Mouse (Mus musculus) forebrain, embryonic 15.5 days (tissue): ENCODE results near the gene Dlk2. TPM values are rescaled to one million over a fixed set of nuclear protein-coding genes. Genes with fewer than 3 reads are reported as not detected.
A peak's percentile ranks its signal among the peaks of the same experiment; 100 is the strongest.

Source experiments
- ATAC-seq: fragments of 200-750 bp; cut with Nextera tagmentation; replicated peaks from 2 replicates; pipeline ENCODE4 v1.8.0; 2017; ENCODE audit warnings: mild to moderate bottlenecking, moderate TSS enrichment, moderate library complexity
- H3K27ac ChIP-seq: fragments of 300-500 bp; sonication (generic); replicated peaks from 2 replicates; pipeline ENCODE4 v1.5.1; 2015; ENCODE audit warnings: mild to moderate bottlenecking, inconsistent platforms
- H3K27me3 ChIP-seq: fragments of 300-500 bp; sonication (generic); 2 replicates; pipeline ENCODE4 v1.6.1; 2015; ENCODE audit warnings: inconsistent platforms
- H3K36me3 ChIP-seq: fragments of 300-500 bp; sonication (generic); 2 replicates; pipeline ENCODE4 v1.6.1; 2015; ENCODE audit warnings: mild to moderate bottlenecking, inconsistent platforms
- H3K4me1 ChIP-seq: fragments of 300-500 bp; sonication (generic); 2 replicates; pipeline ENCODE4 v1.6.1; 2015; ENCODE audit warnings: inconsistent platforms
- H3K4me2 ChIP-seq: fragments of 300-500 bp; sonication (generic); replicated peaks from 2 replicates; pipeline ENCODE4 v1.6.1; 2015; ENCODE audit warnings: mild to moderate bottlenecking, inconsistent platforms
- H3K4me3 ChIP-seq: fragments of 300-500 bp; sonication (generic); 2 replicates; pipeline ENCODE4 v1.5.1; 2015; ENCODE audit warnings: mild to moderate bottlenecking, inconsistent platforms
- H3K9ac ChIP-seq: fragments of 300-500 bp; sonication (generic); replicated peaks from 2 replicates; pipeline ENCODE4 v1.6.1; 2015; ENCODE audit warnings: mild to moderate bottlenecking, inconsistent platforms
- H3K9me3 ChIP-seq: fragments of 300-500 bp; sonication (generic); 2 replicates; pipeline ENCODE4 v1.6.1; 2016; ENCODE audit warnings: inconsistent platforms
- WGBS: fragments of 180-500 bp; shearing (Covaris S2); methylation state at CpG from one replicate; pipeline ENCODE4 v1.1.7; 2015; ENCODE audit warnings: mixed read lengths; 5-methylcytosine and 5-hydroxymethylcytosine counted together
- polyA plus RNA-seq: library from polyadenylated mRNA; unstranded; fragments of >200 nt; fragmentation: Nextera tagmentation; extraction: Ambion mirVana; gene quantifications from 2 replicates; pipeline ENCODE4 v1.2.1, GENCODE M21; 2015

The Dlk2 gene
- polyA plus RNA-seq, 1 experiment from 2014 or later, result 9.2 TPM

GRCm38 (mm10) chr17:46301892-46302291 is 4.7 kb downstream of the Dlk2 start:
- Histone ChIP-seq H3K4me1 (peaks cover 15% of the 10 kb centered on the region), H3K27ac (no peak overlapping the region), H3K36me3 (peaks cover 6% of the 10 kb centered on the region; the same call in 1 of the 2 replicates), H3K9ac (no peak overlapping the region), H3K9me3 (no peaks in the 10 kb centered on the region), H3K4me3 (no peak overlapping the region), H3K4me2 (no peak overlapping the region), H3K27me3 (peaks cover 6% of the 10 kb centered on the region)
- no peak for ATAC-seq
- 78% methylated on average over 12 of the region's 12 CpGs for WGBS

GRCm38 (mm10) chr17:46304184-46304583 is 7.0 kb downstream of the Dlk2 start:
- ATAC-seq, result no peak
- no peaks in the 10 kb centered on the region for H3K4me1 ChIP-seq
- H3K4me2 ChIP-seq, result no peak overlapping the region
- no peaks in the 10 kb centered on the region for H3K9me3 ChIP-seq
- no peak overlapping the region for H3K4me3 ChIP-seq
- WGBS, result 91% methylated on average over 9 of the region's 9 CpGs
- no peak overlapping the region for H3K27ac ChIP-seq
- H3K27me3 ChIP-seq, result peaks cover 3% of the 10 kb centered on the region; the same call in 1 of the 2 replicates
- peaks cover 6% of the 10 kb centered on the region; the same call in 1 of the 2 replicates for H3K36me3 ChIP-seq
- H3K9ac ChIP-seq, result no peak overlapping the region

DNA sequence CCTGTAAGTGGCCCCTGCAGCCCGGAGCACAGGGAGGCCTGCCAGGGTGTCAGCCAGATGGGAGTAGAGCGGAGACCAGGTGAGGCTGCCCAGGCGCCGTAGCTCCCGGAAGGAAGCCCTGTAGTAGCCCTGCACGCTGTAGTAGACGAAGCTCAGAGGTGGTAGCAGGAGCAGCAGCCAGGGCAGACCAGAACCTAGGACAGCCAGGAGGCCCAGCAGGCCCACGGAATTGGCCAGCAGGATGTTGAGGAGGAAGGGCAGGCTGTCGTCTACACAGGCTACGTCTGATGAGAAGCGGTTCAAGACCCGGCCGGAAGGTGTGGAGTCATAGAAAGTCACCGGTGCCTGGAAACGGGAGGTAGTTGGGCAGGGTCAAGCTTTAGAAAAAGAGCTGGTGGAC is 9.7 kb downstream of the Dlk2 start:
- Histone ChIP-seq H3K27ac (no peak overlapping the region), H3K4me1 (no peaks in the 10 kb centered on the region), H3K27me3 (no peaks in the 10 kb centered on the region), H3K9me3 (no peaks in the 10 kb centered on the region), H3K4me3 (no peak overlapping the region), H3K36me3 (peaks cover 6% of the 10 kb centered on the region; the same call in 1 of the 2 replicates), H3K9ac (no peak overlapping the region), H3K4me2 (no peak overlapping the region)
- ATAC-seq, result no peak
- 94% methylated on average over 15 of the region's 15 CpGs for WGBS

DNA sequence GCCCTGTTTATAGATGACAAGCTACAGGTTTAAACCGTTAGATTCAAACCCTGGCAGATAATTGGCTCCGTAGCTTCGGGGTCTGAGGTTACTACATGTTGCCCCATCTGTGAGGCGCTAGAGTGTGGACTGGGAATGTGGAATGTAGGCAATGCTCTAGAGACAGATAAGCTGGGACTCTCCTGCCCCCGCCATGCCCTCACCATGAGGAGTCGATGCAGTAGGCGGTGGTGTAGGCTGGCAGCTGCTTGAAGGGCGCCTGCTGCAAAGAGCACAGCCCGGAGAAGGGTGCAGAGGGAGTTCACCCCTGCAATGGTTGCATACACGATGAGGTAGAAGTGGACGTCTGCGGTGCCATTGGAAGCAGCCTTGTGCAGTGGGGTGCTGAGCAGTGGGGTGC is 12.6 kb downstream of the Dlk2 start:
- no peaks in the 10 kb centered on the region for H3K27me3 ChIP-seq
- H3K9ac ChIP-seq, result no peak overlapping the region
- H3K4me3 ChIP-seq, result no peak overlapping the region
- ATAC-seq, result no peak
- no peaks in the 10 kb centered on the region; the same call in 1 of the 2 replicates for H3K36me3 ChIP-seq
- no peak overlapping the region for H3K27ac ChIP-seq
- no peak overlapping the region for H3K4me2 ChIP-seq
- H3K4me1 ChIP-seq, result no peaks in the 10 kb centered on the region
- H3K9me3 ChIP-seq, result no peaks in the 10 kb centered on the region
- WGBS, result 90% methylated on average over 12 of the region's 12 CpGs

- no peak overlapping the region for H3K27ac ChIP-seq
- H3K4me2 ChIP-seq, result no peak overlapping the region
- H3K9ac ChIP-seq, result no peak overlapping the region
- H3K4me3 ChIP-seq, result no peak overlapping the region
- no peaks in the 10 kb centered on the region for H3K9me3 ChIP-seq
- 78% methylated on average over 10 of the region's 10 CpGs for WGBS
- no peaks in the 10 kb centered on the region for H3K4me1 ChIP-seq
- ATAC-seq, result no peak
- H3K36me3 ChIP-seq, result no peaks in the 10 kb centered on the region
- H3K27me3 ChIP-seq, result no peaks in the 10 kb centered on the region
These were observed 13.3 kb downstream of the Dlk2 start for GRCm38 (mm10) chr17:46310515-46310914.

DNA sequence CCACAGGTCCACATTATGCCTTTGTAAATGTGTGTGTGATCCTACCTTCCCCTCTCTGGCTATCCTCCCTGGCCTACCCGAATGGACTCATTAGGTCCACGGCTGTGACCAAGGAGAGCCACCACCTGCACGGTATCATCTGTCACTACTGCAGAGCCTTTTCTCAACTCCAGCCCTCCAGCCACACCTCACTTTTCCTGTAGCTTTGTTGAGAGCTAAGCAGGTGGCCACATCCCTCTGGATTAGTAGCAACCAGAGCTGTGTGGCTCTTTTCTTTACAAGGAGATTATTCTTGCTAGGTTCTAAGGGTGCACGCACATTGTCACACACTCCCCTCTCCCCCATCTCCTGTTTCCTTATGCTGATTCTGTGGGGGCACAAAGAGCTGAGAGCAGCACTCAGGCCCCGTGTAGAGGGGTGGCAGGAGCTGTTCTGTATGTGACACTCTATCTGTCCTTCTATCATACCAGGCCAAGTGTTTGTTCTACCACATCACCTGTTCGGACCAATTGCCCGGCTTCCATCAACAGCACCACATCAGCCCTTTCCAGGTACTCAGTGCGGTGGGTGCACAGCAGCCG is 16.0 kb downstream of the Dlk2 start:
- ATAC-seq, result no peak
- Histone ChIP-seq H3K4me3 (no peak overlapping the region), H3K36me3 (no peaks in the 10 kb centered on the region), H3K4me1 (no peaks in the 10 kb centered on the region), H3K4me2 (no peak overlapping the region), H3K9ac (no peak overlapping the region), H3K27ac (no peak overlapping the region), H3K9me3 (no peaks in the 10 kb centered on the region), H3K27me3 (no peaks in the 10 kb centered on the region)
- 87% methylated on average over 9 of the region's 9 CpGs for WGBS

DNA sequence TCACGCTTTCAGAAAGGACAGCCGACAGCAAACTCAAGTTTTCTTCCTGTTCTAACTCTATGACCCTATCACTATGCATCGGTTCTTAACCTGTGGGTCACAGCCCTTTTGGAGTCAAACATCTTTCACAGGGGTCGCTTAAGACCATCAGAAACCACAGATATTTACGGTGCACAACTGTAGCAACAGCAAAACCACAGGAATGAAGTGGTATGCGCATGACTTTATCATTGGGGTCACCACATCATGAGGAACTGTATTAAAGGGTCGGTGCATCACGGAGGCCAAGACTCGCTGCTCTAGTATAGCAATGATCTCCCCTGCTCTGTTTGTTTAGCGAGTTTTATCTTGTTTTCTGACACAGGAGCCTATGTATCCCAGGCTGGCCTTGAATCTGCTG is 18.6 kb downstream of the Dlk2 start:
- Histone ChIP-seq H3K27ac (no peak overlapping the region), H3K4me1 (no peaks in the 10 kb centered on the region), H3K9ac (no peak overlapping the region), H3K9me3 (no peaks in the 10 kb centered on the region), H3K4me2 (no peak overlapping the region), H3K27me3 (no peaks in the 10 kb centered on the region), H3K36me3 (no peaks in the 10 kb centered on the region), H3K4me3 (no peak overlapping the region)
- no peak for ATAC-seq
- WGBS, result 90% methylated on average over 10 of the region's 10 CpGs

GRCm38 (mm10) chr17:46320492-46320891 is 23.3 kb downstream of the Dlk2 start:
- no peak overlapping the region for H3K4me2 ChIP-seq
- no peak overlapping the region for H3K27ac ChIP-seq
- H3K9ac ChIP-seq, result no peak overlapping the region
- 84% methylated on average over 6 of the region's 6 CpGs for WGBS
- H3K4me3 ChIP-seq, result no peak overlapping the region
- no peaks in the 10 kb centered on the region for H3K4me1 ChIP-seq
- no peaks in the 10 kb centered on the region for H3K27me3 ChIP-seq
- ATAC-seq, result no peak
- H3K9me3 ChIP-seq, result no peaks in the 10 kb centered on the region
- peaks cover 4% of the 10 kb centered on the region; the same call in 1 of the 2 replicates for H3K36me3 ChIP-seq

DNA sequence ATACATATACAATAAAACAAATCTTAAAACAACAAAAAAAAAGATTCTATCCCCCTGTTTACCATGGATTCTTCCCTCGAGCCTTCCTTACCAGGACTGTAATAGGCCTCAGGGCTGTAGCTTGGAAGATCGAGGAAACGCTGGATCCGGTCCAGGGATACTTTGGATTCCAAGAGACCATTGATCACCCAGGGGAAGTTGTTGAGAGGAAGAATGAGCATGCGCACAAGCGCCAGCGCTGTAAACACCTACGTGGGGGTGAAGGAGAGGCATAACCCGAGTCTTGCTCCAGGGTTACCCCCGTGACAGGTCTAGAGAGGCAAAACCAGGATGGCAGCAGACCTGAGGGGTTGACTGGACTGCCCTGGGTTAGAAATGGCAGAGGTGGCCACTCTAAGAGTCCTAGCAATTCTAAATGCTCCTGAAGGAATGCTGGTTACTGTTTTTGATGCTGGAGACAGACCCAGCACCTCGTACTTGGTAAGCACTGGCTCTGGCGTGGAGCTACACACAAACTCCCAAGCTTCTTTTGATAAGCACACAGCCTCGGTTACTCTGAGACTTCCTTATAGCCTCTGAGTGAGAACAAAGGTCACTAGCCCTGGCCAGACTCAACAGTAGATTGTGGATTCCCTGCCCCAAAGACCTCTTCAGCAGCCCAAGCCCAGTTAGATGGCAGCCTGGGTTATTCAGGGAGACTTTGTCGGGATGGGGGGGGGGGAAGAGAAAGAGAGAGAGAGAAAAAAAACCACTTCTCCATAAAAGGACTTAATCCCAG is 25.0 kb downstream of the Dlk2 start:
- no peak overlapping the region for H3K4me3 ChIP-seq
- no peak overlapping the region for H3K9ac ChIP-seq
- no peak overlapping the region for H3K27ac ChIP-seq
- H3K4me1 ChIP-seq, result peaks cover 8% of the 10 kb centered on the region
- H3K27me3 ChIP-seq, result no peaks in the 10 kb centered on the region
- H3K4me2 ChIP-seq, result no peak overlapping the region
- WGBS, result 86% methylated on average over 14 of the region's 14 CpGs
- ATAC-seq, result no peak
- peaks cover 4% of the 10 kb centered on the region; the same call in 1 of the 2 replicates for H3K36me3 ChIP-seq
- H3K9me3 ChIP-seq, result no peaks in the 10 kb centered on the region

GRCm38 (mm10) chr17:46327413-46327905 is 30.2 kb downstream of the Dlk2 start:
- 2% methylated on average over 27 of the region's 27 CpGs for WGBS
- H3K36me3 ChIP-seq, result 0 out of 2 replicates have a peak, but pooled peaks cover 2% of the 10 kb centered on the region

GRCm38 (mm10) chr17:46327906-46328534 is 30.8 kb downstream of the Dlk2 start, which contains the start of gene Abcc10:
Gene Abcc10, minus strand, starts transcription at chr17:46328352.
- H3K4me1 ChIP-seq, result peaks cover 16% of the 10 kb centered on the region
- H3K27ac ChIP-seq, result peak within 1 kb of the TSS; percentile 98
- H3K9ac ChIP-seq, result peak within 1 kb of the TSS; percentile 89
- peak; percentile 99 for ATAC-seq
- H3K9me3 ChIP-seq, result no peaks in the 10 kb centered on the region
- peak within 1 kb of the TSS; percentile 84 for H3K4me3 ChIP-seq
- H3K36me3 ChIP-seq, result 0 out of 2 replicates have a peak, but pooled peaks cover 2% of the 10 kb centered on the region
- no peaks in the 10 kb centered on the region for H3K27me3 ChIP-seq
- peak within 1 kb of the TSS; percentile 85 for H3K4me2 ChIP-seq
- WGBS, result under 1% methylated on average over 40 of the region's 40 CpGs

More at GRCm38 (mm10) chr17:46327413-46327905, 30.2 kb downstream of the Dlk2 start:
- H3K9ac ChIP-seq, result peak overlapping the region; percentile 89
- peak overlapping the region; percentile 85 for H3K4me2 ChIP-seq
- peaks cover 16% of the 10 kb centered on the region for H3K4me1 ChIP-seq
- no peaks in the 10 kb centered on the region for H3K27me3 ChIP-seq
- H3K27ac ChIP-seq, result peak overlapping the region; percentile 98
- H3K4me3 ChIP-seq, result peak overlapping the region; percentile 84
- H3K9me3 ChIP-seq, result no peaks in the 10 kb centered on the region
- ATAC-seq, result no peak

DNA sequence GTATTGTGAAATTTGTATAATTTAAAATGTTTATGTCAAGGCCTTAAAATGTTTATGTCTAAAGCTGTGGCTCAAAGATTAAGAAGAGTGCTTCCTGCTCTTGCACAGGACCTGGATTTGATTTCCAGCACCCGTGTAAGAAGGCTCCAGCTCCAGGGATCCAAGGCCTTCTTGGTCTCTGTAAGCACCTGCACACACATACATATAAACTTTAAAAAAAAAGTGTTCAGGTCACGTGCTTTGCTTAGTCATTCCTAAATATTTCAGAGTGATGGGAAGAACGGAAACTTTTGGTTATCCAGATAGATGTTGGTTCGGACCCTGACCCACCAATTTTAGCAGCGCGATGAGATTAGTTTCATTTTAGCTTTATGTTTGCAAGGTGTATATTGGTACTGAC is 31.5 kb downstream of the Dlk2 start:
- Histone ChIP-seq H3K9ac (peak overlapping the region; percentile 89; the same call in 1 of the 2 replicates), H3K4me1 (peaks cover 16% of the 10 kb centered on the region), H3K9me3 (no peaks in the 10 kb centered on the region), H3K4me2 (peak overlapping the region; percentile 85), H3K4me3 (peak overlapping the region; percentile 84), H3K27me3 (no peaks in the 10 kb centered on the region), H3K36me3 (no peaks in the 10 kb centered on the region), H3K27ac (peak overlapping the region; percentile 98)
- WGBS, result 70% methylated on average over 6 of the region's 6 CpGs
- ATAC-seq, result no peak
